Mouse (Mus musculus) CH12.LX (cell line): Measurements from ENCODE around the gene Pdcd4.

Experiments used
- BHLHE40 ChIP-seq: IDR thresholded peaks from 2 replicates; pipeline ENCODE4 v1.6.1; 2011; ENCODE audit warnings: mild to moderate bottlenecking, low read depth, low read length, improper control_type of control experiment
- CTCF ChIP-seq, 2 experiments: IDR thresholded peaks in 1 of 2; conservative IDR thresholded peaks in 1 of 2; 2 replicates each; pipeline ENCODE4 v1.5.1; 2011 to 2012; ENCODE audit warnings: low read depth in 2 of 2, low read length in 2 of 2, improper control_type of control experiment in 1 of 2, inconsistent platforms in 1 of 2, mild to moderate bottlenecking in 1 of 2, moderate library complexity in 1 of 2
- E2F4 ChIP-seq: IDR thresholded peaks from 2 replicates; pipeline ENCODE4 v1.6.1; 2011; ENCODE audit warnings: low read depth, low read length, improper control_type of control experiment; ENCODE audit not compliant: insufficient replicate concordance
- EP300 ChIP-seq: IDR thresholded peaks from 2 replicates; pipeline ENCODE4 v1.6.1; 2011; ENCODE audit warnings: low read length, improper control_type of control experiment
- GABPA ChIP-seq: IDR thresholded peaks from 2 replicates; pipeline ENCODE4 v1.6.1; 2012; ENCODE audit warnings: low read depth, low read length, improper control_type of control experiment, inconsistent platforms; ENCODE audit not compliant: insufficient replicate concordance
- IRF4 ChIP-seq: IDR thresholded peaks from 2 replicates; pipeline ENCODE4 v1.6.1; 2014; ENCODE audit warnings: low read depth, mild to moderate bottlenecking, inconsistent platforms, low read length, improper control_type of control experiment
- MEF2A ChIP-seq: IDR thresholded peaks from 2 replicates; pipeline ENCODE4 v1.6.1; 2014; ENCODE audit warnings: low read depth, mild to moderate bottlenecking, inconsistent platforms, low read length, improper control_type of control experiment, borderline replicate concordance
- MXI1 ChIP-seq: IDR thresholded peaks from 2 replicates; pipeline ENCODE4 v1.6.1; 2011; ENCODE audit warnings: mild to moderate bottlenecking, low read depth, low read length, improper control_type of control experiment
- NELFE ChIP-seq: IDR thresholded peaks from 2 replicates; pipeline ENCODE4 v1.6.1; 2011; ENCODE audit warnings: low read depth, low read length, improper control_type of control experiment
- POLR2A ChIP-seq: IDR thresholded peaks from 2 replicates; pipeline ENCODE4 v1.6.1; 2011; ENCODE audit warnings: low read depth, mild to moderate bottlenecking, improper control_type of control experiment, low read length
- ZMIZ1 ChIP-seq: IDR thresholded peaks from 2 replicates; pipeline ENCODE4 v1.6.1; 2012; ENCODE audit warnings: low read depth, mild to moderate bottlenecking, inconsistent platforms, low read length, improper control_type of control experiment

GRCm38 (mm10) chr19:53971938-53972337 lies 79.9 kb downstream of the Pdcd4 start:
- TF ChIP-seq NELFE (no peak), CTCF (conservative IDR thresholded peaks at IDR 0.05 in 1 of 2, IDR thresholded peaks at IDR 0.05 in 1 of 2; ENCODE audit: low read depth in 2 of 2, low read length in 2 of 2) (no peak), POLR2A (no peak), MXI1 (no peak), EP300 (0 out of 2 replicates have a peak, but pooled peaks have one; percentile 28), BHLHE40 (no peak), IRF4 (no peak), E2F4 (no peak), ZMIZ1 (no peak), MEF2A (no peak), GABPA (no peak)
